Mouse (Mus musculus) colon, adult 2 months (tissue): ENCODE data around the gene Ergic2. TPM values are rescaled to one million over a fixed set of nuclear protein-coding genes. Genes with fewer than 3 reads are reported as not detected.

Experiments
- polyA plus RNA-seq: library from polyadenylated mRNA; depleted of rRNA; stranded (reverse); fragments of >200 nt; gene quantifications from 2 replicates; pipeline ENCODE4 v1.2.3, GENCODE M21; 2012; rRNA removed

Gene Ergic2
- polyA plus RNA-seq = 9.2 and 11.2 TPM in 2 replicates

GRCm38 (mm10) chr6:148211897-148212680 is at the start of gene Ergic2:
TSS of gene Ergic2 (minus strand) at chr6:148212374.

Other genes with a start within 250 kb of the Ergic2 start
- gene Far2, start 165.1 kb downstream of the Ergic2 start, polyA plus RNA-seq = 1.3 and 1.4 TPM in 2 replicates
- 6.4 and 7.7 TPM in 2 replicates for gene Tmtc1, start 232.0 kb upstream of the Ergic2 start, polyA plus RNA-seq